Mouse (Mus musculus): ENCODE results near the gene Arhgef6.

DNA sequence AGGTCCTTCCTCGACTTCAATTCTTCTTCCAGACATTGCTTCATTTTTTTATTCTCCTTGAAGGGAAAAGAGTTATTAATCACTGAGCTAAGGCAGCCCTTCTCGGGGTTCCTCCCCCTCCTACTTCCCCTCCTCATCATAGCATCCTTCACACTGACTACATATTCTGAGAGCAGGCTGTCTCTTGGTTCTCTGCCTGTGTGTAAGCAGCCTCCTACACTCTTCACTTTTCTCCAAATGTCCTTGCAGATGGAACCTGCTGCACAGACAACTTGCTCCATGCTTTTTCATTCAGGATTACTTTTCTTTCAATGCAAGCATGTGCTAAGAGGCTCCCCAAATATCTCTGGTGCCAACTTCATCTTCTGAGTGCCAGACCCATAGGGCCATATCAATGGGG is 104.9 kb downstream of the Arhgef6 start:
- no peak for TF ChIP-seq ZKSCAN1 (IDR thresholded peaks at IDR 0.05; ENCODE audit: low read depth, low read length)
- TF ChIP-seq EP300 (IDR thresholded peaks at IDR 0.05; ENCODE audit: low read depth in 1 of 2, low read length in 2 of 2), result no peak
- no peak for TF ChIP-seq MYB (IDR thresholded peaks at IDR 0.05; ENCODE audit: low read depth, low read length)
- no peak for TF ChIP-seq CTCF (IDR thresholded peaks at IDR 0.05 in 2 of 3, conservative IDR thresholded peaks at IDR 0.05 in 1 of 3; ENCODE audit: control insufficient read depth in 1 of 3, insufficient read depth in 1 of 3, low read depth in 2 of 3, low read length in 3 of 3, poor library complexity in 1 of 3, severe bottlenecking in 1 of 3)
- no peak for TF ChIP-seq NRF1 (IDR thresholded peaks at IDR 0.05; ENCODE audit: insufficient read depth, low read depth, low read length, poor library complexity, severe bottlenecking)
- TF ChIP-seq TCF12 (IDR thresholded peaks at IDR 0.05; ENCODE audit: low read depth, low read length), result no peak
- TF ChIP-seq GATA1 (IDR thresholded peaks at IDR 0.05; ENCODE audit: low read depth, low read length), result no peak
- no peak for TF ChIP-seq SIN3A (IDR thresholded peaks at IDR 0.05; ENCODE audit: low read length)
- no peak for TF ChIP-seq RCOR1 (IDR thresholded peaks at IDR 0.05; ENCODE audit: low read depth, low read length)
- no peak for TF ChIP-seq TBP (IDR thresholded peaks at IDR 0.05; ENCODE audit: low read depth, low read length)
- TF ChIP-seq POLR2A (IDR thresholded peaks at IDR 0.05; ENCODE audit: control insufficient read depth in 1 of 2, insufficient read depth in 1 of 2, low read depth in 1 of 2, low read length in 2 of 2, poor library complexity in 1 of 2), result no peak
- no peak for TF ChIP-seq BHLHE40 (IDR thresholded peaks at IDR 0.05; ENCODE audit: borderline replicate concordance, low read depth, low read length)
- no peak for TF ChIP-seq SMC3 (IDR thresholded peaks at IDR 0.05; ENCODE audit: low read depth, low read length)

Measured in MEL (cell line).